Mouse (Mus musculus): ENCODE data around the gene Farp2. TPM values are rescaled to one million over a fixed set of nuclear protein-coding genes. Genes with fewer than 3 reads are reported as not detected.

Gene Farp2
- polyA plus RNA-seq, 1 experiment from 2014 or later, result 4.6 TPM

DNA sequence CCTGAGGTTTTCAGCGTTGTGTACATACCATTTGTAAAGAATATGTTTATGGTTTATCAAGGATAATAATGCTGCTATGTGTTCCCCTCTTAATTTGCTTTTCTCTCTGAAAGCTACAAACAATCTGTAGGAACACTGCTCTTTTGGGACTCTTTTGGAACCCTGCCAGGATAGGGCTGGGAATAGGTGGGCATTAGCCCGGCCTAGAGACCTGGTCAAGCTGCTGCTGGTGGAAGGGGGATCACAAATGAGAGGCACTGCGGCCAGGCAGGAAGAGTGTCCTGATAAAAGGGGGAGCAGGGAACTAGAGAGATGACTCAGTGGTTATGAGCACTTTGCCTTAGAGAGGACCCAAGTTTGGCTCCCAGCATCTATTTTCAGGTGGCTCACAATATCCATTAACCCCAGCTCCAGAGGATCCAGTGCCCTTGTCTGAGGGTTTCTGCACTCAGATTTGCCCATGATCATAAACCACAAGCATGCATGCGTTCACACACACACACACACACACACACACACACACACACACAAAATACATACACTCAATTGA, 96.9 kb downstream of the Farp2 start:
- H3K36me3 ChIP-seq, result no peaks in the 10 kb centered on the region
- WGBS, result 81% methylated on average over 4 of the region's 4 CpGs
- H3K27me3 ChIP-seq, result no peaks in the 10 kb centered on the region
- no peak for ATAC-seq
- no peaks in the 10 kb centered on the region for H3K9me3 ChIP-seq
- no peak overlapping the region for H3K27ac ChIP-seq
- H3K4me1 ChIP-seq (replicated peaks), result no peaks in the 10 kb centered on the region
- no peak overlapping the region for H3K9ac ChIP-seq (replicated peaks)
- no peak overlapping the region for H3K4me2 ChIP-seq (replicated peaks)
- no peak overlapping the region for H3K4me3 ChIP-seq (replicated peaks)

DNA sequence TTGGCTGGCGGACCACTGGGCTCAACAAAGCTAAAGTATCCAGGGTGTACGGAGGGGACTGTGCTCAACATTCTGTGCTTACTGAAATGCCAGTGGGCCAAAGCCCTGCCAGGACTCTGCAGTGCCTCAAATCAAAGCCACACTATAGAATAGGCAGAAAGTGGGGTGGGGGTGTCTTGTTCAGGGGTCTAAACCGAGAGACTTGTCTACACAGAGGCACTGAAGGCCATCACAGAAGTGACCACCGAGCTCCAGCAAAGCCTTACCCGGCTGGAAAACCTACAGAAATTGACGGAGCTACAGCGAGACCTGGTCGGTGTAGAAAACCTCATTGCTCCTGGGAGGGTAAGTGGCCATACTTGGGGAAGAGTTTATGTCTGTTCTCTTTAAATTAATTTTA, 97.9 kb downstream of the Farp2 start:
- Histone ChIP-seq H3K4me2 (replicated peaks) (no peak overlapping the region), H3K36me3 (no peaks in the 10 kb centered on the region), H3K4me3 (replicated peaks) (no peak overlapping the region), H3K9me3 (no peaks in the 10 kb centered on the region), H3K27me3 (no peaks in the 10 kb centered on the region), H3K4me1 (replicated peaks) (no peaks in the 10 kb centered on the region), H3K27ac (no peak overlapping the region), H3K9ac (replicated peaks) (no peak overlapping the region)
- no peak for ATAC-seq
- 87% methylated on average over 8 of the region's 8 CpGs for WGBS

DNA sequence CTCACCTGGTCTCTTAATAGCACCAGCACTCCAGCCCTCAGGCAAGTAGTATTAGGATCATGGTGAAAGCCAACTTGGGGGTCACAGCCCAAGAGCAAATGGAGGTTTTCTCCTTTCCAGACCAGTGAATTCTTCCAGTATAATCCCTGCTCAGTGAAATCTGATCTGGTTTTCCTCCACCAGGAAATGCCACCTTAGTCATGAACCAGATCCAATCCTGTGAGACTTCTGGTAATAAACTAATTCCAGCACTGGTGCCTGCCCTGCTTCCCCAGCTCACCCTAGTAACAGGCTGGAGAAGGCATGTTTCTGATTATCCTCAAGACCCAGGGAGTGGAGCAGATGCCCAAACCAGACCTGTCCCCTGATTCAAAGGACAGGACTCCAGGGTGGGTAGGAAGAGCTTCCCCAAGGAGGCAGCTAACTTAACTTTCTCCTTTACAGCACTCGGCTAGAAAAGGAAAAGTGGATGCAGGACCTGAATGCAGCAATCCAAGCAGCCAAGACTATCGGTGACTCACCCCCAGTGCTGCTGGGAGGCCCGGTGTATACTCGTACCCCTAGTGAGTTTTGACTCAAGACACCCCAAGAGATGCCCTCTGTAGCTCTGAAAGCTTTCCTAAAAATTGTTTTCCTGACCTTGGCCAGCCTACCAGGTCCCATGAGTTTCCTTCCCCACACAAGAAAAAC, 106.3 kb downstream of the Farp2 start:
- no peaks in the 10 kb centered on the region for H3K4me1 ChIP-seq (replicated peaks)
- no peaks in the 10 kb centered on the region for H3K9me3 ChIP-seq
- no peak overlapping the region for H3K4me3 ChIP-seq (replicated peaks)
- no peak overlapping the region for H3K27ac ChIP-seq
- peaks cover 45% of the 10 kb centered on the region for H3K36me3 ChIP-seq
- 87% methylated on average over 4 of the region's 4 CpGs for WGBS
- no peaks in the 10 kb centered on the region for H3K27me3 ChIP-seq
- ATAC-seq, result no peak
- H3K9ac ChIP-seq (replicated peaks), result no peak overlapping the region
- H3K4me2 ChIP-seq (replicated peaks), result no peak overlapping the region

DNA sequence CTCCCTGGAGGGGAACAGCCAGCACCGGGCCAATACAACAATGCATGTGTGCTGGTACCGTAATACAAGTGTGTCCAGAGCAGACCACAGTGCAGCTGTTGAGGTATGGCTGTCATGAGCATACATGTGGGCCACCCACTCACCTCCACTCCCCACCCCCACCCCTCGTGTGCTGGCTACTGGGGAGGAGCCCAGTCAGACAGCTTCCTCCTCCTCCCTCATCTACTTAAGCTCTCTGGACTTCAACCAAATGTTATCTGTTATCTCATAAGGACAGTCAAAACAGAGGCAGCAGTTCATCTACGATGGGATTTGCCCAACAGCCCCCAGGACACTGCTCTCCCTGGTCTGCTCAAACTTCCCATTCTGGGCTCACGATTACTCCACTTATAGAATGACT, 107.1 kb downstream of the Farp2 start:
- Histone ChIP-seq H3K36me3 (peaks cover 53% of the 10 kb centered on the region), H3K9ac (replicated peaks) (no peak overlapping the region), H3K4me3 (replicated peaks) (no peak overlapping the region), H3K4me1 (replicated peaks) (no peaks in the 10 kb centered on the region), H3K9me3 (no peaks in the 10 kb centered on the region), H3K27me3 (no peaks in the 10 kb centered on the region), H3K27ac (no peak overlapping the region), H3K4me2 (replicated peaks) (no peak overlapping the region)
- 86% methylated on average over 5 of the region's 5 CpGs for WGBS
- peak; percentile 32; the same call in 1 of the 2 replicates for ATAC-seq

DNA sequence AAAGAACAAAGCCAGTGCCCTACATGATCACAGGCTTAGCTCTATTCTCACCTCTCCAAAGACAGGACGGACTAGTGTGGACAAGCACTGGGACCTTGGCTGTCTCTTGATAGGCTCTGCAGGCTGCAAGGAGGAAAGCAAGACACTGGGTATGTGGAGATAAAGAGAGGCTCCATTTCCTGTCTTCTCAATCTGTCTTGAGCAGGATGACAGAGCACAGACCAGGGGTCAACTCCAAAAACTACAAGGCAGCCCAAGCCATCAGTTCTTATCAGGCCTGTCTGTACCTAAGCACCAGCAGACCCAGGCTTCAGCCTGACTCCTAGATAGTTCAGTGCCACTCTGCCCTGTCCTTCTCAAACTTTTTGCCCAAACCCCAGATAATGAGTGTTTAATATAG, 112.6 kb downstream of the Farp2 start:
- H3K4me3 ChIP-seq (replicated peaks), result no peak overlapping the region
- H3K4me2 ChIP-seq (replicated peaks), result no peak overlapping the region
- no peaks in the 10 kb centered on the region for H3K9me3 ChIP-seq
- ATAC-seq, result no peak
- H3K36me3 ChIP-seq, result peaks cover 96% of the 10 kb centered on the region
- no peak overlapping the region for H3K27ac ChIP-seq
- no peak overlapping the region for H3K9ac ChIP-seq (replicated peaks)
- WGBS, result 93% methylated on average over 1 of the region's 1 CpGs
- no peaks in the 10 kb centered on the region for H3K4me1 ChIP-seq (replicated peaks)
- H3K27me3 ChIP-seq, result no peaks in the 10 kb centered on the region

DNA sequence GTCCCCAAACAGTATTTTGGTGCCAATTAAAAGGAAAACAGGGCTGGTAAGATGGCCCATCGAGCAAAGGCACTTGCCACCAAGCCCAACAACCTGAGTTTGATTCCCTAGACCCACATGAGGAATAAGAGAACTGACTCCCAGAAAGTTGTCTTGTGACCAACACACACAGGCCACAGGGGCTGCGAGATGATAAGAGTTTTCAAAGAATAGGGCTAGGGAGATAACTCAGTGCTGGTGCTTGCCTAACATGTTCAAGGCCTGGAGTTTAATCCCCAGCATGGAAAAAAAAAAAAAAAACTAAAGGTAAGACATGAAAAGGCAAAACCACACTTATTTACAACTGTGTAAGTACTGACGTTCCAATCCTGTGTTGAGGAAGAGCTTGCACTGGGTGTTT, 118.9 kb downstream of the Farp2 start:
- H3K27me3 ChIP-seq, result no peaks in the 10 kb centered on the region
- 96% methylated on average over 3 of the region's 3 CpGs for WGBS
- H3K27ac ChIP-seq, result no peak overlapping the region
- no peaks in the 10 kb centered on the region for H3K9me3 ChIP-seq
- peaks cover 18% of the 10 kb centered on the region for H3K4me1 ChIP-seq (replicated peaks)
- peaks cover 56% of the 10 kb centered on the region for H3K36me3 ChIP-seq
- no peak for ATAC-seq
- no peak overlapping the region for H3K4me2 ChIP-seq (replicated peaks)
- H3K9ac ChIP-seq (replicated peaks), result no peak overlapping the region
- no peak overlapping the region for H3K4me3 ChIP-seq (replicated peaks)

DNA sequence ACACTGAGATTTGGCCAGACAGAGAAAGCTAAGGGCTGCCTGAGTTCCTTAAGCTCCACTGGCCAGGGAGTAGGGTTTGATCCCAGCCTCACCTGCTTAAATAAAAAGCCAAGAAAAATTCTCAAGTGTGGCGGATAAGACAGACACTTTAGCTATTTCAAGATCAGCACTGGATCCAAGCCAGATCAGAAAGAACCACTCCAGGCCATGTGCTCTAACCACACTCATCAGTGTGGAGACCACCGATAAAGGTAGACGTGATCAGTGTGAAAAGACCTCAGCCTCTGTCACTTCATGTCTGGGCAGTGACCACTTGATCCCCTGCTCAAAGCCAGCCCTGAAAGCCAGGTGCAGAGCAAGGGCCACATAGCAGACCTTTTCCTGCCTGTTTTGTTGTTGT, 120.8 kb downstream of the Farp2 start:
- H3K27ac ChIP-seq, result no peak overlapping the region
- H3K27me3 ChIP-seq, result no peaks in the 10 kb centered on the region
- no peak overlapping the region for H3K4me2 ChIP-seq (replicated peaks)
- 99% methylated on average over 3 of the region's 3 CpGs for WGBS
- no peak overlapping the region for H3K4me3 ChIP-seq (replicated peaks)
- H3K4me1 ChIP-seq (replicated peaks), result peaks cover 24% of the 10 kb centered on the region
- no peak overlapping the region for H3K9ac ChIP-seq (replicated peaks)
- no peaks in the 10 kb centered on the region for H3K9me3 ChIP-seq
- ATAC-seq, result no peak
- peaks cover 36% of the 10 kb centered on the region for H3K36me3 ChIP-seq

DNA sequence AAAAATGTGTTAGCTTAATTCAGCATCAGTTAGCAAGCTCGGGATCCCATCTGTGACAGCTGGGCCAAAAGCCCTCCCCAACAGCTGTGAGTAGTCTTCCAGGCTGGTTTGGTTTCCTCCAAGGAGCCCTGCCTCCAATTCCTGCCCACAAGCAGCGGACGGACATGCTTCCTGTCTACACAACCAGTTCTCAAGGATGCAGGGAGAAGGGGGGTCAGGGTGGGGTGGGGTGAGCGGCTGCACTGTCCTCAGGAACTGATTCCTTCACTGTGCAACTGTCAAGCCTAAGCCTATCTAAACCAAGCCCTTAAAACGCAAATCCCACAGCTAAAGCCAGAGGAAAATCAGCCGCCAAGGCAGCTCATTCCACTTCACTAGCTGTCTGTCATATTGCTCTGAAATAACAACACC, 122.6 kb downstream of the Farp2 start:
- peaks cover 21% of the 10 kb centered on the region for H3K36me3 ChIP-seq
- H3K9me3 ChIP-seq, result no peaks in the 10 kb centered on the region
- peak overlapping the region; percentile 78 for H3K4me2 ChIP-seq (replicated peaks)
- peaks cover 24% of the 10 kb centered on the region for H3K4me1 ChIP-seq (replicated peaks)
- peak overlapping the region; percentile 88 for H3K27ac ChIP-seq
- no peaks in the 10 kb centered on the region for H3K27me3 ChIP-seq
- no peak for ATAC-seq
- WGBS, result 10% methylated on average over 6 of the region's 6 CpGs
- peak overlapping the region; percentile 80 for H3K9ac ChIP-seq (replicated peaks)
- H3K4me3 ChIP-seq (replicated peaks), result peak overlapping the region; percentile 85

DNA sequence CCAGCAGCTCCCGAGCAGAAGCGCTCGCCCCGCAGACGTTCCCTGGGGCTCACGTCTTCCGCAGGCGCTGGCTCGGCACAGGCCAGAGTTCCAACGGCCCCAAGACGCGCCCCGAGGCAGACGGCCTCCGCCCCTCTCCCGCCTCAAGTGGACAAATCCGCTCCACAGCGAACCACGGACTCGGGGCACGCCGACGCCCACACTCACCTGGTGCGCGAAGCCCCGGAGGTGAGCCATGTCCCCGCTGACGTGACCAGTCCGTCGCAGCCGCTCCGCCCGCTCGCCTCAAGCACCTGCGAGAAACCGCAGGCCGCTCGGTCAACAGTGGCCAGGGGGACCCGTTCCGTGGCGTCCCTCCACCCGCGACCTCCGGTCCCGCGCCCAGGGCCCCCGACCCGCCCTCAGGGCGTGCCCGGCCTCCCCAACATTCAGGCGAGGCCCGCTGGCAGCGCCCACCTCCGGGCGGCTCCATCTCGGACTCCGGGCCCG, 123.3 kb downstream of the Farp2 start:
- Histone ChIP-seq H3K4me3 (replicated peaks) (peak overlapping the region; percentile 85), H3K36me3 (peaks cover 21% of the 10 kb centered on the region), H3K9ac (replicated peaks) (peak overlapping the region; percentile 80), H3K9me3 (no peaks in the 10 kb centered on the region), H3K27ac (peak overlapping the region; percentile 88), H3K4me1 (replicated peaks) (peaks cover 24% of the 10 kb centered on the region), H3K4me2 (replicated peaks) (peak overlapping the region; percentile 78), H3K27me3 (no peaks in the 10 kb centered on the region)
- ATAC-seq, result no peak
- WGBS, result under 1% methylated on average over 57 of the region's 58 CpGs

DNA sequence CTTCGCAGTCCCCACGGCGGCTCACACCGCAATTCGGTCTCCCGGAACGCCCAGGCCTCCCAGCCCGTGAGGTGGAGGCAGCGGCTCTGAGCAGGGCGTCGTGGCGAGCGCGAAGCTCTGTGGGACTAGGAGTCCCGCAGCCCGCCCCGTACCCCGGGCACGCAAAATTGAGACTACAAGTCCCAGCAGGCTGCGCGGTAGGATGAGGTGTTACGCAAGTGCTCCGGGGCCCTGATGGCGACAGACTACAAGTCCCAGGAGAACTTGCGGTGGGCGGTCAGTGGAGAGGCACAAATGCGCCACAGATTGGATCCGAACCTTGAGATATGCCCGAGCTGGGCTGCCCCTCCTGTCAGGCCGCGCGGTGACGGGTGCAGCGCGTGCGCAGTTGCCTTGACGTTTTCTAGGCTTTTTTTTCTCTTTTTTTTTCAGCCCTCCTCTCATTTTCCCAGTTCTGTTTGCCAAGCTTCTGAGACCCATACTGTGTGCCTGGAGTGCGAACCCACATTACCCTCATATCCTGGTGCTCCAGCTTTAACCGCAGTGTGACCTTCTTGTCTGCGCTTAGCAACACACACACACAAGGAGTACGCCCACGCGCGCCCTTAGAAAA, 123.8 kb downstream of the Farp2 start:
- peak; percentile 99 for ATAC-seq

DNA sequence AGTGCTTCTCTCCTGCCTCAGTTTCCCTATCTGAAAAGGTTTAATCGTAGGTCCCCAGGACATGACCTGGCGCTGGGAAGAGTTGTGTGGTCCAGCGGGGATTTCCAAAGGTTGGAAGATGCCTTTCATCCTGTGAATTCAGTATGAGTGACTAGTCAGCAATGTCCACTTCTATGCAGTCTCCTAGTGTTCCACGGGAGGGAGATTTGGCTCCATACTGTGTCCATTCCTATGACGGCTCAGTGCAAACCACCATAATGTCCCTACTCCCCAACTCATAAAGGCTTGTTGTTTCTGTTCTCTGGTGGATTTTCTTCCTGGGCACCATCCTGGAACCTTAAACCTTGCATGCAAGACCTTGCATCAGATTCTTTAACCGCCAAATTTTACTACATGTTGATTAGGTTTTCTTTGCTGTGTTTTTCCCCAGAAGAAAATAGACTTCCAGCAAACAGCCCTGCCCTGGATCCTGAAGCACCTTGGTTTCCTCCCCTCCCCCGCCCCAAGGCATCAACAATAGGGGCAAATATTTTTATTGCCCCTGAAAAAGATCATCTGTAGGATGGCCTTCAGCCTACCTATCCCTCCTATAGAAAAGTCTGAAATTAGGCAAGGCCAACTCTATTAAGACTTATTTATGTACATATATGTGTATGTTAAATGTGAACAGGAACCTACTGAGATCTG, 124.5 kb downstream of the Farp2 start:
- Histone ChIP-seq H3K4me3 (replicated peaks) (peak overlapping the region; percentile 85), H3K36me3 (peaks cover 9% of the 10 kb centered on the region), H3K4me1 (replicated peaks) (peaks cover 24% of the 10 kb centered on the region), H3K9ac (replicated peaks) (peak overlapping the region; percentile 65), H3K27me3 (no peaks in the 10 kb centered on the region), H3K9me3 (no peaks in the 10 kb centered on the region), H3K4me2 (replicated peaks) (peak overlapping the region; percentile 64), H3K27ac (peak overlapping the region; percentile 88)
- peak; percentile 15 for ATAC-seq
- WGBS, result 36% methylated on average over 7 of the region's 7 CpGs

More for the DNA sequence above, 123.8 kb downstream of the Farp2 start:
- peaks cover 24% of the 10 kb centered on the region for H3K4me1 ChIP-seq (replicated peaks)
- peak overlapping the region; percentile 88 for H3K27ac ChIP-seq
- peak overlapping the region; percentile 85 for H3K4me3 ChIP-seq (replicated peaks)
- H3K4me2 ChIP-seq (replicated peaks), result peak overlapping the region; percentile 78
- H3K9me3 ChIP-seq, result no peaks in the 10 kb centered on the region
- WGBS, result 1% methylated on average over 44 of the region's 44 CpGs
- H3K36me3 ChIP-seq, result peaks cover 15% of the 10 kb centered on the region
- H3K27me3 ChIP-seq, result no peaks in the 10 kb centered on the region
- H3K9ac ChIP-seq (replicated peaks), result peak overlapping the region; percentile 80

DNA sequence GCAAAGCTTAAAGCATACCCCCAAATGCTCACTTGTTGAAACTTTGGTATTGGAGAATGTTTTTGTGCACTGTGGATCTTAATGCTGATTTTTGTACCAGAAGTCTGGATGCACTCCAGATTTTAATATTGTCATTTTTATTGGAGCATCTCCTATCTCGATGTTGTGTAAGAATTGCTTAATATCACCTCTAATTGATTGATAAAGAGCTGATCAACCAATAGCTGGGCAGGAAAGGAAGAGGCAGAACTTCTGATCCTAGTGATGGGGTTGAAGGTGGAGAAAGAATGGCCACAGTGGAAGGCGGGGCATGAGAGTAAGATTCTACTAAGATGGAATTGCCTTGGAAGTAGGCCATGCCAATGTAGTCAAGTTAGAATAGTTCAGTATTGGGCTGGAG, 130.1 kb downstream of the Farp2 start:
- H3K9me3 ChIP-seq, result no peaks in the 10 kb centered on the region
- H3K9ac ChIP-seq (replicated peaks), result no peak overlapping the region
- H3K4me1 ChIP-seq (replicated peaks), result no peaks in the 10 kb centered on the region
- H3K27ac ChIP-seq, result no peak overlapping the region
- WGBS, result 85% methylated on average over 2 of the region's 2 CpGs
- no peak for ATAC-seq
- H3K4me3 ChIP-seq (replicated peaks), result no peak overlapping the region
- H3K27me3 ChIP-seq, result no peaks in the 10 kb centered on the region
- H3K36me3 ChIP-seq, result no peaks in the 10 kb centered on the region
- no peak overlapping the region for H3K4me2 ChIP-seq (replicated peaks)
